Mouse (Mus musculus) frontal cortex, postnatal 10 days (tissue): ENCODE results near the gene Klc1.

Source experiments
- DNase-seq, 2 experiments: peaks; one replicate each; pipeline ENCODE4 v3.0.0; 2022; ENCODE audit warnings: low spot score in 2 of 2, mixed read lengths in 1 of 2

Gene Klc1

DNA sequence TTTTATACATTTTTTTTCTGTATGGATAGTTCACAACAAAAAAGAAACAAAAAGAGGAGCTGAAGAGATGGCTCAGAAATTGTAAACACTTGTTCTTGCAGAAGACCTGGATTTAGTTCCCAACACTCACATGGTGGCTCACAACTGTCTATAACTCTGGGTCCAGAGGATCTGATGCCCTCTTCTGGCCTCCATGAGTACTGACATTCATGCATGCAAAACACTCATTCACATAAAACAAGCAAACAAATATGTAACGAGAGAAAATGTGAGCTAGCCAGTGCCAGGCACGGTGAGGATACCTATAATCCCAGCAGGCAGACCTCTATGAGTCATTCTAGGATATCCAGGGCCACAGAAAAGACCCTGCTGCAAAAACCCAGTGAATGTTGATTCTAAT lies 92.6 kb downstream of the Klc1 start:
- no peak for DNase-seq

DNA sequence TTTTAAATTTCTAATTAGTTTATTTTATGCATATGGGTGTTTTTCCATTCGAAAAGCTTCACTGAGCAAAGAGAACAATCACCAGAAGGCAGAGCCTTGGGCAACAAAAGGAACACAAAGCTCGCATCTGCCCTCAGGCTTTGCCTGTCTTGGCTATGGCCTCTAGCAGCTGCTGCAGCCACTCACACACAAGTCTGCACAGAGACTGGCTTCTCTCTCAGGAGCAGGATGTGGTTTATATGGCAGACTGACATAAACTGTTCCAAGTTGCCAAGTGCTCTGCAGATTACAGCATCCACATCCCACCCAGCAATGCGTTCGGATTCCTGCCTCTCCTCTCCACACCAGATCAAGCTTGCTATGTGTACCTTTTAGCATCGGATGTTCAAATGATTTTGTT lies 93.1 kb downstream of the Klc1 start:
- DNase-seq = no peak

- DNase-seq = no peak
Measured at GRCm38 (mm10) chr12:111853011-111853436, 94.4 kb downstream of the Klc1 start.

DNA sequence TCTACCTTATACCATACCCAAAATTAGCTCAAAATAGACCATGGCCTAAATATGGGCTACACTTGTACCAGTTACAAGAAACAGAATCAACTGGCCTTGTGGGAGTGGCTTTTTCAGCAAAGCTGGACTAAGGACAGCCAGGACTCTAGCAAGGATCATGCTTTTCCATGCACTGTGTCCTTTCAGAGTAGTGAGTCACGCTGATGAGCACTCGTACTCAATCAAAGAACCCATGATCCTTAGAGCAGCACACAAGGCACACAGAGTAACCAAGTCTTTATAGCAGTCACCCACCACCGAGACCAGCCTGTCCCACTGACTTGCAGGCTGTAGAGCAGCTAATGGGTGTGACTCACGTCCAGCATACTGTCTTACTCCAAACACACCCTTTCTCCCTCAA lies 94.9 kb downstream of the Klc1 start:
- no peak for DNase-seq

- DNase-seq = no peak
Measured at GRCm38 (mm10) chr12:111855448-111855847, 96.8 kb downstream of the Klc1 start.
